Mouse (Mus musculus) spleen, adult 2 months (tissue): ENCODE measurements at regions not wholly inside any gene's neighbourhood (a gene's known extent, or its start where the extent isn't known, plus 50 kb on each side); places are given as distances from the start of the nearest gene placed in this dataset.

Experiments used
- CTCF ChIP-seq: fragments of 200-500 bp; IDR thresholded peaks from 2 replicates; pipeline ENCODE4 v1.5.1; 2011; ENCODE audit warnings: mild to moderate bottlenecking, inconsistent platforms; ENCODE audit not compliant: insufficient read depth, insufficient read length, insufficient replicate concordance; ENCODE audit errors: extremely low read depth
- POLR2A ChIP-seq: fragments of 200-500 bp; IDR thresholded peaks from 2 replicates; pipeline ENCODE4 v1.6.1; 2011; ENCODE audit warnings: low read depth, low read length, inconsistent platforms

- no peak for TF ChIP-seq CTCF
- TF ChIP-seq POLR2A: no peak
These were observed 120.7 kb upstream of the Rbbp6 start for GRCm38 (mm10) chr7:122844831-122845230.
